Mouse (Mus musculus) E14TG2a.4 (cell line): ENCODE measurements around the gene Ddx23.
A peak's percentile ranks its signal among the peaks of the same experiment; 100 is the strongest.

Source experiments
- H3K27me3 ChIP-seq: 2 replicates; pipeline ENCODE4 v1.6.1; 2014; ENCODE audit warnings: low read length, control low read depth; ENCODE audit not compliant: insufficient read depth
- H3K36me3 ChIP-seq: 2 replicates; pipeline ENCODE4 v1.6.1; 2014; ENCODE audit warnings: low read length, control low read depth; ENCODE audit not compliant: insufficient read depth
- H3K4me1 ChIP-seq: replicated peaks from 2 replicates; pipeline ENCODE4 v1.6.1; 2014; ENCODE audit warnings: low read depth, low read length, control low read depth
- H3K4me3 ChIP-seq: replicated peaks from 2 replicates; pipeline ENCODE4 v1.5.1; 2014; ENCODE audit warnings: mild to moderate bottlenecking, low read length
- H3K9me3 ChIP-seq: 2 replicates; pipeline ENCODE4 v1.6.1; 2014; ENCODE audit warnings: low read length, control low read depth
- CTCF ChIP-seq: conservative IDR thresholded peaks from 2 replicates; pipeline ENCODE4 v1.5.1; 2014; ENCODE audit warnings: low read length
- NANOG ChIP-seq: IDR thresholded peaks from 2 replicates; pipeline ENCODE4 v1.6.1; 2014; ENCODE audit warnings: borderline replicate concordance, low read length, mixed read lengths
- POU5F1 ChIP-seq: IDR thresholded peaks from 2 replicates; pipeline ENCODE4 v1.6.1; 2014; ENCODE audit warnings: low read length, borderline replicate concordance

Gene Ddx23

GRCm38 (mm10) chr15:98664042-98664907 is 1.6 kb upstream of the Ddx23 start:
- H3K27me3 ChIP-seq = no peaks in the 10 kb centered on the region
- peaks cover 24% of the 10 kb centered on the region for H3K4me1 ChIP-seq
- peaks cover 22% of the 10 kb centered on the region for H3K36me3 ChIP-seq
- TF ChIP-seq POU5F1 (no peak), NANOG (no peak), CTCF (peak; percentile 19)
- H3K9me3 ChIP-seq = no peaks in the 10 kb centered on the region
- no peak overlapping the region for H3K4me3 ChIP-seq

- peak overlapping the region; percentile 97 for H3K4me3 ChIP-seq
- H3K36me3 ChIP-seq = peaks cover 40% of the 10 kb centered on the region
- H3K9me3 ChIP-seq = no peaks in the 10 kb centered on the region
- peaks cover 36% of the 10 kb centered on the region for H3K4me1 ChIP-seq
- TF ChIP-seq CTCF = no peak
- TF ChIP-seq NANOG = no peak
- no peak for TF ChIP-seq POU5F1
- H3K27me3 ChIP-seq = no peaks in the 10 kb centered on the region
Measured at GRCm38 (mm10) chr15:98662198-98662566, 512 bp downstream of the Ddx23 start.

GRCm38 (mm10) chr15:98656982-98657751 is 5.5 kb downstream of the Ddx23 start:
- Histone ChIP-seq H3K4me1 (peaks cover 53% of the 10 kb centered on the region), H3K9me3 (no peaks in the 10 kb centered on the region), H3K27me3 (no peaks in the 10 kb centered on the region), H3K36me3 (peaks cover 90% of the 10 kb centered on the region), H3K4me3 (no peak overlapping the region)
- TF ChIP-seq POU5F1 = no peak
- TF ChIP-seq CTCF = peak; percentile 18

GRCm38 (mm10) chr15:98652174-98652573 is 10.5 kb downstream of the Ddx23 start:
- no peak overlapping the region for H3K4me3 ChIP-seq
- no peak for TF ChIP-seq POU5F1
- no peak for TF ChIP-seq CTCF
- no peak for TF ChIP-seq NANOG
- H3K4me1 ChIP-seq = peaks cover 45% of the 10 kb centered on the region
- H3K9me3 ChIP-seq = no peaks in the 10 kb centered on the region
- H3K36me3 ChIP-seq = peaks cover 100% of the 10 kb centered on the region
- H3K27me3 ChIP-seq = no peaks in the 10 kb centered on the region

- H3K4me1 ChIP-seq = peaks cover 45% of the 10 kb centered on the region
- H3K36me3 ChIP-seq = peaks cover 100% of the 10 kb centered on the region
- TF ChIP-seq NANOG (no peak), CTCF (no peak), POU5F1 (no peak)
- no peaks in the 10 kb centered on the region for H3K27me3 ChIP-seq
- no peaks in the 10 kb centered on the region for H3K9me3 ChIP-seq
- no peak overlapping the region for H3K4me3 ChIP-seq
Measured at GRCm38 (mm10) chr15:98651431-98651830, 11.3 kb downstream of the Ddx23 start.

- no peaks in the 10 kb centered on the region for H3K27me3 ChIP-seq
- H3K4me3 ChIP-seq = no peak overlapping the region
- H3K4me1 ChIP-seq = peaks cover 72% of the 10 kb centered on the region
- H3K36me3 ChIP-seq = peaks cover 99% of the 10 kb centered on the region
- H3K9me3 ChIP-seq = no peaks in the 10 kb centered on the region
- no peak for TF ChIP-seq POU5F1
- no peak for TF ChIP-seq NANOG
- no peak for TF ChIP-seq CTCF
Measured at GRCm38 (mm10) chr15:98648071-98648470, 14.6 kb downstream of the Ddx23 start.

- Histone ChIP-seq H3K9me3 (no peaks in the 10 kb centered on the region), H3K4me1 (peaks cover 74% of the 10 kb centered on the region)
- TF ChIP-seq CTCF (no peak), POU5F1 (no peak), NANOG (no peak)
Measured at GRCm38 (mm10) chr15:98647308-98647707, 15.4 kb downstream of the Ddx23 start.

GRCm38 (mm10) chr15:98646737-98647136 is 16.0 kb downstream of the Ddx23 start:
- TF ChIP-seq NANOG = no peak
- no peak for TF ChIP-seq CTCF
- TF ChIP-seq POU5F1 = no peak
- Histone ChIP-seq H3K4me1 (peaks cover 74% of the 10 kb centered on the region), H3K36me3 (peaks cover 99% of the 10 kb centered on the region), H3K27me3 (no peaks in the 10 kb centered on the region), H3K4me3 (no peak overlapping the region), H3K9me3 (no peaks in the 10 kb centered on the region)

More at GRCm38 (mm10) chr15:98647308-98647707, 15.4 kb downstream of the Ddx23 start:
- Histone ChIP-seq H3K27me3 (no peaks in the 10 kb centered on the region), H3K4me3 (no peak overlapping the region), H3K36me3 (peaks cover 99% of the 10 kb centered on the region)
